Mouse (Mus musculus) ovary, postnatal 36 days (tissue): Measurements from ENCODE around the gene Glb1l2.

Experiments
- DNase-seq: peaks from one replicate; pipeline ENCODE4 v3.0.0; 2022; ENCODE audit warnings: low spot score, mixed read lengths

The Glb1l2 gene

DNA sequence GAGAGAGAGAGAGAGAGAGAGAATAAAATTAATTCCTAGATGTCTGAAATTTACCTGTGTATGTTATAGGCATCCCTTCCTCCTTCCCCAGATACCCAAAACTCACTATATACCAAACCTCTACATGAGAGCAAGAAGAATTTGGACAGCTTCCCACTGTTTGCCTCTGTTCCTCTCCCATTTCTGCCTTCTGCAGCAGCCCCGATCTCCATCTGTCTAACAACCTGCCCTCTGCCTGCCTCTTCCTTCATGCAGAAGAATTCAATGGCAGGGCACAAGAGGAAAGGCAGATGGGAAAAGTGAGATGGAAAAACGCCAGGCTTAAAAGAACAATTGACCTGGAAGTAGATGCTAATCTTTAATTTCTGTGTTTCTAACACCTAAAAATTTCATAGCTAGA is 77.7 kb downstream of the Glb1l2 start:
- DNase-seq: no peak

DNA sequence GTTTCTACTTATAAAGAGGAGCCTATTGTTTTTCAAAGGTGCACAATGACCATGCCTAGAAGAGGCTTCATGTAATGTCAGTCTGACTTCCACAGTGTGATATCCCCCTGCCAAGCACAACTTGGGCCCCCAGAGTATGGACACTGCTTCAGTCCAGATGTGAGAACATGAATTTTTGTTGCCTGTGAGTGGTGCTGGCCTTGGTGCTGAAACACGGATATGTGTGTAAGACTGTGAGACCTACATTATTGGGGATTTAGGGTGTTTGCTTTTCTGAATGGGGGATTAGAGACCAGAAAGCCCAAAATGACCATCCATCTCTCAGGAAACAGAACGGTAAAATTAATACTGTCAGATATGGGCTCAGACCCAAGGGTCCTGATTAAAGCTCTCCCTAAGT is 78.8 kb downstream of the Glb1l2 start:
- peak; percentile 24 for DNase-seq

DNA sequence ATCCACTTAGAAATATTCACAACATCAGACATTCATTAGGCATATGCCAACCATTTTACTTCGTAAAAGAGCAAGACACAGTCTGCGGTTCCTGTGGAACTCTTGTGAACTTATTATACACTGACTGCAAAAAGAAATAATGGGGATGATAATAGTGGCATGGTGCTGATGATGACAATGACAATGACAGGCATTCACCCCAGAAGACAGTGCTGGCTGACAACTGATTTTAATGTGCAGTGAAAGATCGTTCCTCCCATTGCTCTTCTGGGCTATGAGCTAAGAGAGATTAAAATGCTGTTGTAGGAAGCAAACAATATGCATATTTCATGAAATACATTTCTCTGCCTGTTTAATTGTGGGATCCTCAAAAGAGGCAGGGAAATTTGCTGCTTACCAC is 80.6 kb downstream of the Glb1l2 start:
- DNase-seq: no peak

DNA sequence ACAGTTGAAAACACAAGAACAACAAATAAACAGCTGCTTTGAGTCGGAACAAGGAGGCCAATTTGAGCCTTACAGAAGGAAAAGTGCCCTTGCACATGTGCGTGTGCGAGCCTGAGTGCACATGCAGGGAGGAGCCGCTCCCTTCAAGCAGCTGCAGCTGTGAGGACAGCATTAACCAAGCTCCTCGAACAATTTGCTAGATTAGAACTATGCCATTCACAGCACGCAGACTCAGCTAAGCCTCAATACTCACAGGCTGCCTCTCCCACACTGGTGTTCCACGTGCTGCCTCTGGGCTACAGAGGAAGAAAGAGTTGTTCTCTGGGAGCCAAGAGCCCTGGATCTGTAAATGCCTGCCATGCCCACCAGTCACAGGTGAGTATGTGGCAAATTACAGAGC is 84.5 kb downstream of the Glb1l2 start:
- no peak for DNase-seq

DNA sequence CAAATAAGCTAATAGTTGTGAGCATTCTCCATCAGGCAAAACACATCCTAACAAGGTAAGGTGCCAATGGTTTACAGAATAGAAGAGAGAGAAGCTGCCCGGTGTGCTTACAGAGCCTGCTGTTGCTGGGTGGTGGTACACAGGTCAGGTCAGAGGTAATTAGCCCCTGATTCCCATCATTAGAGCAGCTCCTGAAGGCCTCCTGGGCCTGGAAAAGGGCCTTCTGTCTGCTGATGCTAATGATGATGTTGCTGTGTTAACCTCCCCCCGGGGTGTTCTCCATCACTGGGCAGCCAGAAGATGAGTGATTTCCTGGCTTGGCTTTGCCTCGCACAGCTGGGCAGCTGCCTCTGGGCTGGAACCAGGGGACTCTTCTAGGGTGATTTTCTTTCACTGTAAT is 87.9 kb downstream of the Glb1l2 start:
- no peak for DNase-seq
